Mouse (Mus musculus) lung, postnatal 0 days (tissue): ENCODE data around the gene Atp5j2.

Source experiments
- CTCF ChIP-seq: IDR thresholded peaks from 2 replicates; pipeline ENCODE4 v1.5.1; 2016; ENCODE audit warnings: antibody characterized with exemption, mild to moderate bottlenecking
- EP300 ChIP-seq: IDR thresholded peaks from 2 replicates; pipeline ENCODE4 v1.6.1; 2016; ENCODE audit warnings: antibody characterized with exemption, mild to moderate bottlenecking, control low read depth

DNA sequence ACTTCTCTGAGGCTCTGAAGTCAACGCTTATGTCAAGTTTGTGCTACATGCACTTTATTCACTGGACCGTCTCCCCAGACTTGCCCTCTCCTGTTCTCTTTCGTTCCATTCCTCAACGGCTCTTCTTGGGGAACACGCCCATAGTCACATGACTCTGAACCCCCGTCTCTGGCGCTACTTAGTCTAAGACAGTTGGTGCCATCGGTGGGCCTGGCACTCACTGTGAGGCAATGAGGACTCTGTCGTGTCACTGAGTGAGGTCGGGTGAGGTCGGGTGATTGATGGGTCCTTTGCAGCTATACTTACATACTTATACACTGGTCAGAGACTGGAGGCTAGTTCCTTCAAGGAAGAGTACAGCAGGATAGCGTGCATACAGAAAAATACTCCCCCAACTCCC is 31.5 kb upstream of the Atp5j2 start:
- TF ChIP-seq CTCF (no peak), EP300 (no peak)
